Mouse (Mus musculus) forebrain, embryonic 12.5 days (tissue): ENCODE measurements around the gene Rgs17. TPM values are rescaled to one million over a fixed set of nuclear protein-coding genes. Genes with fewer than 3 reads are reported as not detected.

Experiments
- ATAC-seq: fragments of 200-750 bp; cut with Nextera tagmentation; 2 replicates; pipeline ENCODE4 v1.8.0; 2017; ENCODE audit warnings: moderate TSS enrichment; ENCODE audit not compliant: low FRiP score
- H3K27ac ChIP-seq: fragments of 300-500 bp; sonication (generic); 2 replicates; pipeline ENCODE4 v1.5.1; 2016; ENCODE audit warnings: mild to moderate bottlenecking
- H3K27me3 ChIP-seq: fragments of 300-500 bp; sonication (generic); 2 replicates; pipeline ENCODE4 v1.6.1; 2016; ENCODE audit warnings: mild to moderate bottlenecking
- H3K36me3 ChIP-seq: fragments of 300-500 bp; sonication (generic); replicated peaks from 2 replicates; pipeline ENCODE4 v1.6.1; 2016; ENCODE audit warnings: mild to moderate bottlenecking
- H3K4me1 ChIP-seq: fragments of 300-500 bp; sonication (generic); 2 replicates; pipeline ENCODE4 v1.6.1; 2016
- H3K4me2 ChIP-seq: fragments of 300-500 bp; sonication (generic); 2 replicates; pipeline ENCODE4 v1.6.1; 2016; ENCODE audit warnings: mild to moderate bottlenecking, moderate library complexity
- H3K4me3 ChIP-seq: fragments of 300-500 bp; sonication (generic); replicated peaks from 2 replicates; pipeline ENCODE4 v1.5.1; 2016; ENCODE audit warnings: mild to moderate bottlenecking
- H3K9ac ChIP-seq: fragments of 300-500 bp; sonication (generic); 2 replicates; pipeline ENCODE4 v1.6.1; 2016; ENCODE audit warnings: mild to moderate bottlenecking
- H3K9me3 ChIP-seq: fragments of 300-500 bp; sonication (generic); 2 replicates; pipeline ENCODE4 v1.6.1; 2016
- WGBS: fragments of 180-500 bp; shearing (Covaris S2); methylation state at CpG from one replicate; pipeline ENCODE4 v1.1.7; 2016; 5-methylcytosine and 5-hydroxymethylcytosine counted together
- polyA plus RNA-seq: library from polyadenylated mRNA; unstranded; fragments of >200 nt; fragmentation: Nextera tagmentation; extraction: Ambion mirVana; gene quantifications from 2 replicates; pipeline ENCODE4 v1.2.1, GENCODE M21; 2016

The Rgs17 gene
- polyA plus RNA-seq, 1 experiment from 2014 or later: 4.2 TPM

DNA sequence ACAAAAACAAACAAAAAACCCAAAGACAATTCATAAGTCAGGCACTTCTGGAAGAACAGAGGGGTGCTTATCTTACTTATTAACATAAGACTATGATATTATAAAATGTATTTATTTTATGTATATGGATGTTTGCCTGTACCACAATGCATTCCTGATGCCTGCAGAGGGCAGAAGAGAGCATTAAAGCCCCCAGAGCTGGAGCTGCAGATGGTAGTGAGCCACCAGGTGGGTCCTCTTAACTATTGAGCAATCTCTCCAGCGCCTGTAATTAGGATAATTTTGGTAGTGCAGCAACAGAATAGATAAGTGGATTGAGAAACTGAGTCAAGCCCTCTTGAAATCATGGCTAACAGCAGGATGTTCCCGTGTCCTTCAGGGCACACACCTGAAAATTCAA is 56.2 kb downstream of the Rgs17 start:
- no peak for ATAC-seq
- Histone ChIP-seq H3K4me1 (no peaks in the 10 kb centered on the region), H3K4me3 (no peak overlapping the region), H3K27me3 (no peaks in the 10 kb centered on the region), H3K27ac (no peak overlapping the region), H3K4me2 (no peak overlapping the region), H3K9me3 (no peaks in the 10 kb centered on the region), H3K9ac (no peak overlapping the region), H3K36me3 (no peaks in the 10 kb centered on the region)
- 60% methylated on average over 2 of the region's 2 CpGs for WGBS

DNA sequence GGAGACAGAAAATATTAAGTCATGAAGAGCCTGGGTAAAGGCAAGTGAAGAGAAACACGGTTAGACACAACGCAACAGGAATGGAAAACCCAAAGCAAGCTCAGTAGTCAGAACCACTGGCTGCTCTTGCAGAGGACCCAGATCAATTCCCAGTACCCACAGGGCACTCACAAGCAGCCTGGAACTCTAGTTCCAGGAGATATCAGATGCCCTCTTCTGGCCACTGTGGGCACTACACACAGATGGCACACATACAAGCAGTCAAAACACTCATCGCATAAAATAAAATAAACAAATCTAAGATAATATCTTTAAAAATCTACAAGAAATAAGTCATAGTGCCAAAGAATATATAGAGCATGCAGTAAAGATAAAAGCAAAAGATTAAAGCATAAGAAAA is 59.5 kb downstream of the Rgs17 start:
- no peaks in the 10 kb centered on the region for H3K9me3 ChIP-seq
- no peaks in the 10 kb centered on the region for H3K27me3 ChIP-seq
- no peak overlapping the region for H3K9ac ChIP-seq
- H3K36me3 ChIP-seq: no peaks in the 10 kb centered on the region
- no peak for ATAC-seq
- no peak overlapping the region for H3K27ac ChIP-seq
- H3K4me3 ChIP-seq: no peak overlapping the region
- no peak overlapping the region for H3K4me2 ChIP-seq
- 0 out of 2 replicates have a peak, but pooled peaks cover 2% of the 10 kb centered on the region for H3K4me1 ChIP-seq
- 94% methylated on average over 3 of the region's 3 CpGs for WGBS

DNA sequence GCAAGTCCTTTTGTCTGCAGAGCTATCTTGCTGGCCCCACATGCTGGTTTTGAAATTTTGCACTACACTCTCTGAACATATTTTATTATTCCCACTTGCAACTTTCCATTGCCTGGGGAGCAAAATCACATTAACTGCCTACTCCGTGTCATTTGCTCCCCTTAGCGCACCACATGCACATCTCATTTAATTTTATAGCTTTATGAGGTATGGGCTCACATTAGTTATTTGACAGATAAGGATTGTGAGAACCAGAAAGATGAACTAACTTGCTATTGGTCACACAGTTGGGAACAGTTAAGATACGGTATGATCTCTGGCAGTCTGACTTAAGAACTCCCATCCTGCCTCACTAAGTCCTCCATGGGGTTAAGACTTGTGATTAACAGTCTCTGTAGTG is 61.4 kb downstream of the Rgs17 start:
- H3K27me3 ChIP-seq: no peaks in the 10 kb centered on the region
- ATAC-seq: no peak
- 91% methylated on average over 3 of the region's 3 CpGs for WGBS
- no peak overlapping the region for H3K4me2 ChIP-seq
- H3K4me3 ChIP-seq: no peak overlapping the region
- no peaks in the 10 kb centered on the region for H3K36me3 ChIP-seq
- no peaks in the 10 kb centered on the region for H3K9me3 ChIP-seq
- 0 out of 2 replicates have a peak, but pooled peaks cover 2% of the 10 kb centered on the region for H3K4me1 ChIP-seq
- no peak overlapping the region for H3K9ac ChIP-seq
- no peak overlapping the region for H3K27ac ChIP-seq

GRCm38 (mm10) chr10:5859729-5860128 is 62.5 kb downstream of the Rgs17 start:
- 0 out of 2 replicates have a peak, but pooled peaks cover 2% of the 10 kb centered on the region for H3K4me1 ChIP-seq
- ATAC-seq: no peak
- H3K9me3 ChIP-seq: no peaks in the 10 kb centered on the region
- H3K4me3 ChIP-seq: no peak overlapping the region
- H3K36me3 ChIP-seq: no peaks in the 10 kb centered on the region
- no peaks in the 10 kb centered on the region for H3K27me3 ChIP-seq
- H3K4me2 ChIP-seq: no peak overlapping the region
- H3K9ac ChIP-seq: no peak overlapping the region
- no peak overlapping the region for H3K27ac ChIP-seq
- 77% methylated on average over 4 of the region's 4 CpGs for WGBS

GRCm38 (mm10) chr10:5857996-5858549 is 64.1 kb downstream of the Rgs17 start:
- no peaks in the 10 kb centered on the region for H3K9me3 ChIP-seq
- no peak overlapping the region for H3K4me3 ChIP-seq
- no peaks in the 10 kb centered on the region for H3K36me3 ChIP-seq
- no peak overlapping the region for H3K4me2 ChIP-seq
- no peak overlapping the region for H3K9ac ChIP-seq
- H3K27me3 ChIP-seq: no peaks in the 10 kb centered on the region
- H3K27ac ChIP-seq: no peak overlapping the region
- 65% methylated on average over 10 of the region's 10 CpGs for WGBS
- 0 out of 2 replicates have a peak, but pooled peaks cover 2% of the 10 kb centered on the region for H3K4me1 ChIP-seq
- ATAC-seq: no peak

DNA sequence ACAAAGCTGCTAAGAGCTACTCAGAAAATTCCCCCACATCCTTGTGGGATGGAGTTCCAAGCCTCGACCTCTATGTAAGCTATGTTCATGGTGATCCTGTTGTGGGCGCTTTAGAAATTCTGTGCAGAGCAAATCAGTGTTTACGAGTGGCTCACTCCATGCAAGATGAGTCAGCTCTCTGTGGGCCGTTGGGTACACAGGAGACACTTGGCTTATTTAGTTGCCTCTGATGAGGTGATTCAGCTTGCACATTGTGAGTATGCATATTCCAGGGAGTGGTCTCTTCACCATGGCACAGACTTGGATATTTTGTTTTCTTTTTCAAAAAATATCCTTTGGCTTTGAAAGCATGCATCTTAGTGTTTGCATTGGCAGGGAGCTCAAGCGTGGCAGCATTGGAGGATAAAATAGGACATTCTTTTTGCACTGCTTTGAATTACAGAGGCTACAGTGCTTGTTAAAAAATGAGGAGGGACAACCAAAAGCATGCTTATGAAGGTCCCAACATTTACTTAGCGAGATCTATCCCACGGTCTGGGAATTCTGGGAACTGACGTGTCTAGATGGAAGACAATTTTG is 68.8 kb downstream of the Rgs17 start:
- Histone ChIP-seq H3K27ac (no peak overlapping the region), H3K4me2 (no peak overlapping the region), H3K9me3 (no peaks in the 10 kb centered on the region), H3K4me3 (no peak overlapping the region), H3K4me1 (0 out of 2 replicates have a peak, but pooled peaks cover under 1% of the 10 kb centered on the region), H3K9ac (no peak overlapping the region), H3K27me3 (no peaks in the 10 kb centered on the region), H3K36me3 (no peaks in the 10 kb centered on the region)
- 89% methylated on average over 8 of the region's 8 CpGs for WGBS
- no peak for ATAC-seq

GRCm38 (mm10) chr10:5846939-5847338 is 75.3 kb downstream of the Rgs17 start:
- no peaks in the 10 kb centered on the region for H3K9me3 ChIP-seq
- H3K4me3 ChIP-seq: no peak overlapping the region
- WGBS: 30% methylated on average over 2 of the region's 2 CpGs
- no peaks in the 10 kb centered on the region for H3K4me1 ChIP-seq
- H3K27me3 ChIP-seq: no peaks in the 10 kb centered on the region
- H3K4me2 ChIP-seq: no peak overlapping the region
- no peak overlapping the region for H3K9ac ChIP-seq
- no peaks in the 10 kb centered on the region for H3K36me3 ChIP-seq
- peak; percentile 53; the same call in 1 of the 2 replicates for ATAC-seq
- H3K27ac ChIP-seq: no peak overlapping the region

GRCm38 (mm10) chr10:5841369-5841768 is 80.8 kb downstream of the Rgs17 start:
- Histone ChIP-seq H3K27ac (no peak overlapping the region), H3K4me2 (no peak overlapping the region), H3K9me3 (no peaks in the 10 kb centered on the region), H3K36me3 (no peaks in the 10 kb centered on the region), H3K27me3 (no peaks in the 10 kb centered on the region), H3K9ac (no peak overlapping the region), H3K4me1 (no peaks in the 10 kb centered on the region), H3K4me3 (no peak overlapping the region)
- no peak for ATAC-seq
- WGBS: 84% methylated on average over 4 of the region's 4 CpGs

- H3K27me3 ChIP-seq: no peaks in the 10 kb centered on the region
- no peak overlapping the region for H3K4me3 ChIP-seq
These were observed 95.7 kb downstream of the Rgs17 start for GRCm38 (mm10) chr10:5826336-5827025.

DNA sequence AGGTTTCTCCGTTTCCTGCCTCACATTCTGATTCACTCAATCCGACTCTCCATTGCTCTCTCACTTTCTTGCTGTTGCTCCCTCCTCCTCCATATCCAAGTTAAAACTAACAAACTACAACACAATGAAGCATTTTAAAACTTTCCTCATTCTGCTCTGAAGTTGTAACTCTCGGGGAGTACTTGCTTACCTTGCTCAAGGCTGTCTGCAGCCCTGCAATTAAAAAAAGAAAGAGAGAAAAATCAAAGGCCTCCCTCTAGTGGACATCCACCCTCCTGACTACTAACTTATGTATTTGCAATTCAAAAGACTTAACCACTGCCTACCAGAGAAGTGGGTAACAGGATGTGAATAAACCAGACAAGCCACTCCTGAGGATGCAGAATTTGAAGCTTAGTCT is 97.4 kb downstream of the Rgs17 start:
- H3K27ac ChIP-seq: peak overlapping the region; percentile 85
- H3K4me3 ChIP-seq: peak overlapping the region; percentile 89
- H3K4me2 ChIP-seq: peak overlapping the region; percentile 63
- peak overlapping the region; percentile 41; the same call in 1 of the 2 replicates for H3K9ac ChIP-seq
- H3K27me3 ChIP-seq: no peaks in the 10 kb centered on the region
- H3K4me1 ChIP-seq: peaks cover 20% of the 10 kb centered on the region
- 0% methylated on average over 3 of the region's 3 CpGs for WGBS
- no peaks in the 10 kb centered on the region for H3K9me3 ChIP-seq
- H3K36me3 ChIP-seq: peaks cover 1% of the 10 kb centered on the region
- no peak for ATAC-seq

More at GRCm38 (mm10) chr10:5826336-5827025, 95.7 kb downstream of the Rgs17 start:
- Histone ChIP-seq H3K4me1 (peaks cover 20% of the 10 kb centered on the region), H3K36me3 (no peaks in the 10 kb centered on the region), H3K9ac (no peak overlapping the region), H3K9me3 (no peaks in the 10 kb centered on the region), H3K4me2 (no peak overlapping the region), H3K27ac (no peak overlapping the region)
- no peak for ATAC-seq
- WGBS: 78% methylated on average over 6 of the region's 6 CpGs

- Histone ChIP-seq H3K36me3 (peaks cover 9% of the 10 kb centered on the region), H3K4me1 (peaks cover 20% of the 10 kb centered on the region), H3K9me3 (no peaks in the 10 kb centered on the region), H3K4me2 (peak within 1 kb of the TSS; percentile 63), H3K9ac (peak within 1 kb of the TSS; percentile 90), H3K27me3 (no peaks in the 10 kb centered on the region), H3K4me3 (peak within 1 kb of the TSS; percentile 89), H3K27ac (peak within 1 kb of the TSS; percentile 85)
- under 1% methylated on average over 46 of the region's 47 CpGs for WGBS
- ATAC-seq: peak; percentile 96
These were observed 98.3 kb downstream of the Rgs17 start, which contains the start of gene Mtrf1l for GRCm38 (mm10) chr10:5823740-5824491. Gene Mtrf1l (minus strand): TSS chr10:5823910.

GRCm38 (mm10) chr10:5823291-5823739 is 98.9 kb downstream of the Rgs17 start:
- under 1% methylated on average over 37 of the region's 37 CpGs for WGBS

More at GRCm38 (mm10) chr10:5823291-5823739, 98.9 kb downstream of the Rgs17 start:
- H3K4me1 ChIP-seq: peaks cover 20% of the 10 kb centered on the region
- H3K27me3 ChIP-seq: no peaks in the 10 kb centered on the region
- H3K9ac ChIP-seq: peak overlapping the region; percentile 90
- no peaks in the 10 kb centered on the region for H3K9me3 ChIP-seq
- H3K4me2 ChIP-seq: peak overlapping the region; percentile 63
- no peak; the same call in 1 of the 2 replicates for ATAC-seq
- peak overlapping the region; percentile 85 for H3K27ac ChIP-seq
- peak overlapping the region; percentile 89 for H3K4me3 ChIP-seq
- peaks cover 15% of the 10 kb centered on the region for H3K36me3 ChIP-seq
